Mouse (Mus musculus) adrenal gland, postnatal 10 days (tissue): ENCODE data around the gene Cutc. TPM values are rescaled to one million over a fixed set of nuclear protein-coding genes. Genes with fewer than 3 reads are reported as not detected.

ENCODE experiments used
- DNase-seq: peaks from one replicate; pipeline ENCODE4 v3.0.0; 2021; ENCODE audit warnings: mixed read lengths
- long read RNA-seq, 2 experiments: library from polyadenylated mRNA; stranded (forward); transcript quantifications; one replicate each; pipeline ENCODE4 v2.0.0; 2021
- total RNA-seq, 2 experiments: library from RNA; stranded (reverse); gene quantifications; 2 replicates each; pipeline ENCODE4 v1.2.3; 2021

The Cutc gene
- 10 to 100 TPM; 15.7 to 18.7 TPM for total RNA-seq
- long read RNA-seq, experiment 1, transcript Cutc-202 (9 exons, 1,233 nt): major isoform, 22 of 32 reads
- long read RNA-seq, experiment 1, partial matches to known transcripts: 0 of 32 reads
- long read RNA-seq, experiment 1, other reads (novel, unspliced or antisense): 8 of 32 reads
- long read RNA-seq, experiment 2, transcript Cutc-202 (9 exons, 1,233 nt): major isoform, 13 of 28 reads
- long read RNA-seq, experiment 2, partial matches to known transcripts: 2 of 28 reads
- long read RNA-seq, experiment 2, other reads (novel, unspliced or antisense): 13 of 28 reads

- peak; percentile 99 for DNase-seq
Observed at GRCm38 (mm10) chr19:43752489-43753225, at the start of gene Cutc, which contains the start of gene Cox15. Gene Cutc (plus strand): TSS chr19:43752996. Gene Cox15 (minus strand): TSS chr19:43753000.

- DNase-seq: no peak
Observed at GRCm38 (mm10) chr19:43704211-43704610, 48.6 kb upstream of the Cutc start.

- no peak for DNase-seq
Observed at GRCm38 (mm10) chr19:43704787-43705497, 47.9 kb upstream of the Cutc start.

GRCm38 (mm10) chr19:43708206-43708605, 44.6 kb upstream of the Cutc start:
- DNase-seq: no peak

- no peak for DNase-seq
Observed at GRCm38 (mm10) chr19:43709317-43709716, 43.5 kb upstream of the Cutc start.

GRCm38 (mm10) chr19:43711159-43711916, 41.5 kb upstream of the Cutc start:
- DNase-seq: no peak

- DNase-seq: no peak
Observed at GRCm38 (mm10) chr19:43711971-43712370, 40.8 kb upstream of the Cutc start.

- DNase-seq: no peak
Observed at GRCm38 (mm10) chr19:43720061-43720460, 32.7 kb upstream of the Cutc start.

GRCm38 (mm10) chr19:43722891-43723290, 29.9 kb upstream of the Cutc start:
- DNase-seq: no peak

- peak; percentile 57 for DNase-seq
Observed at GRCm38 (mm10) chr19:43723501-43723900, 29.3 kb upstream of the Cutc start.

GRCm38 (mm10) chr19:43724194-43724593, 28.6 kb upstream of the Cutc start:
- no peak for DNase-seq

GRCm38 (mm10) chr19:43724821-43725220, 28.0 kb upstream of the Cutc start:
- no peak for DNase-seq

- no peak for DNase-seq
Observed at GRCm38 (mm10) chr19:43726510-43727146, 26.2 kb upstream of the Cutc start.

- DNase-seq: peak; percentile 30
Observed at GRCm38 (mm10) chr19:43729296-43730036, 23.3 kb upstream of the Cutc start.

GRCm38 (mm10) chr19:43730037-43730428, 22.8 kb upstream of the Cutc start:
- no peak for DNase-seq

- DNase-seq: no peak
Observed at GRCm38 (mm10) chr19:43731157-43731556, 21.6 kb upstream of the Cutc start.

GRCm38 (mm10) chr19:43738409-43738808, 14.4 kb upstream of the Cutc start:
- no peak for DNase-seq

GRCm38 (mm10) chr19:43743401-43743800, 9.4 kb upstream of the Cutc start:
- DNase-seq: no peak

- no peak for DNase-seq
Observed at GRCm38 (mm10) chr19:43745740-43746139, 7.1 kb upstream of the Cutc start.

- DNase-seq: no peak
Observed at GRCm38 (mm10) chr19:43747877-43748276, 4.9 kb upstream of the Cutc start.

GRCm38 (mm10) chr19:43750008-43750407, 2.8 kb upstream of the Cutc start:
- no peak for DNase-seq
